Mouse (Mus musculus): Measurements from ENCODE around the gene Fads3.

The Fads3 gene

DNA sequence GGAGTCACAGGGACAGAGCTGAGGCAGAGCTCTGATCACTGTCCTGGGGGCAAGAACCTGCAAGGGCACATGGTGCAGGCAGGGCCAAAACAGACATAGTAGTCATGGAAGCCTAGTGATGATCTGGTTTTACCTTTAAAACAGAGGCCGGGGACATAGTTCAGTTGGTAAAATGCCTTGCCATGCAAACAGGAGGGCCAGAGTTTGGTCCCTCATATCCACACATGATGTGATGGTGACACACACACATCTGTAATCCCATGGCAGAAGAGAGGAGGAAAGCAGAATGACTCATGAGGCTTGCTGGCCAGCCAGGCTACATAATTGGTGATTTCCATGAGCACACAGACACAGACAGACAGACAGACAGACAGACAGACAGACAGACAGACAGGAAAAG is 66.8 kb downstream of the Fads3 start:
- in situ Hi-C loops (cut with MboI) = no loop called here

GRCm38 (mm10) chr19:10108666-10109065 is 67.3 kb downstream of the Fads3 start:
- in situ Hi-C loops (cut with MboI) = no loop called here

All from mature B cell (primary cell).